8 mouse cellular contexts compared by ENCODE assay signal in genomic region chr3:67512807-67513206, GRCm38 (mm10). TPM values are rescaled to one million over a fixed set of nuclear protein-coding genes. Genes with fewer than 3 reads are reported as not detected.
DNase-seq lines count a peak whose midpoint lies in the region; ATAC-seq and TF ChIP-seq lines count a peak whose summit lies in the region.

No protein-coding gene starts in this region.

- peaks cover 19% of the 10 kb centered on the region; the same call in 1 of the 2 replicates for H3K27me3 ChIP-seq in lung, embryonic 14.5 days (ENCODE audit: insufficient read depth, low read length)

- H3K9ac ChIP-seq in lung, embryonic 14.5 days = no peak overlapping the region

- 0% methylated on average over 5 of the region's 5 CpGs for whole genome bisulfite sequencing in large intestine, adult 2 months
- WGBS in lung, embryonic 14.5 days = 4% methylated on average over 5 of the region's 5 CpGs

- no peak overlapping the region for H3K27ac ChIP-seq in lung, embryonic 14.5 days (ENCODE audit: low read depth)

- H3K4me2 ChIP-seq in lung, embryonic 14.5 days = no peak overlapping the region

- no peaks in the 10 kb centered on the region for H3K9me3 ChIP-seq in lung, embryonic 14.5 days (ENCODE audit: low read depth, low read length)

- H3K36me3 ChIP-seq in lung, embryonic 14.5 days (ENCODE audit: insufficient read depth) = no peaks in the 10 kb centered on the region

- TF ChIP-seq CTCF in lung, embryonic 14.5 days (IDR thresholded peaks at IDR 0.05; ENCODE audit: low read depth) = peak; percentile 93

- H3K4me1 ChIP-seq in lung, embryonic 14.5 days (ENCODE audit: insufficient read depth) = no peaks in the 10 kb centered on the region

- H3K4me3 ChIP-seq in lung, embryonic 14.5 days (ENCODE audit: low read depth, low read length) = no peak overlapping the region

- peak; percentile 40 for DNase-seq in CD4-positive helper T cell, adult 2 months (ENCODE audit: low read depth, low spot score)
- DNase-seq in adrenal gland, adult 2 months = peak; percentile 65
- DNase-seq in embryo, embryonic 11.5 days (ENCODE audit: low read depth, low spot score) = peak; percentile 67
- peak; percentile 45 for DNase-seq in large intestine, adult 2 months (ENCODE audit: low read depth, low spot score)
- DNase-seq in lung, embryonic 14.5 days = peak; percentile 94
- DNase-seq in ovary, postnatal 14 days (ENCODE audit: low spot score) = peak; percentile 71
- peak; percentile 52 for DNase-seq in thymus, postnatal 25 days

- peak; percentile 80 for ATAC-seq in granulocyte monocyte progenitor cell, adult 5-6 weeks (replicated peaks; ENCODE audit: poor library complexity, severe bottlenecking)
- ATAC-seq in lung, embryonic 14.5 days (ENCODE audit: insufficient read depth) = peak; percentile 57; the same call in 1 of the 2 replicates

RNA-seq across cellular contexts. Expression of gene Rarres1, which starts 2.5 kb away (rescaled TPM):
- total RNA-seq in adrenal gland, adult 2 months (2021) = under 1 TPM; 0.20 to 0.93 TPM
- 2.1 and 5.4 TPM in 2 replicates for polyA plus RNA-seq in adrenal gland, adult 2 months (2012; rRNA removed)
- total RNA-seq in granulocyte monocyte progenitor cell, adult 5-6 weeks (2014; fragmentation: Nextera tagmentation) = not detected in 2 replicates
- 0.15 and 0.26 TPM in 2 replicates for total RNA-seq in granulocyte monocyte progenitor cell, adult 5-6 weeks (2017)
- polyA plus RNA-seq in large intestine, adult 2 months (2012; rRNA removed) = 0.99 and 1.7 TPM in 2 replicates
- 5.1 and 7.0 TPM in 2 replicates for polyA plus RNA-seq in lung, embryonic 14.5 days (2014; fragmentation: Nextera tagmentation; extraction: Ambion mirVana)

RNA-seq across cellular contexts. Expression of gene Lxn, which starts 49.1 kb away (rescaled TPM):
- total RNA-seq in adrenal gland, adult 2 months (2021) = 10 to 100 TPM in 1 of 2 experiments, 1 to 10 TPM in 1; 7.3 to 16.3 TPM
- polyA plus RNA-seq in adrenal gland, adult 2 months (2012; rRNA removed) = 52.1 and 66.8 TPM in 2 replicates
- 37.1 and 43.1 TPM in 2 replicates for total RNA-seq in granulocyte monocyte progenitor cell, adult 5-6 weeks (2014; fragmentation: Nextera tagmentation)
- total RNA-seq in granulocyte monocyte progenitor cell, adult 5-6 weeks (2017) = 15.1 and 22.8 TPM in 2 replicates
- 33.1 and 34.9 TPM in 2 replicates for polyA plus RNA-seq in large intestine, adult 2 months (2012; rRNA removed)
- 191 and 197 TPM in 2 replicates for polyA plus RNA-seq in lung, embryonic 14.5 days (2014; fragmentation: Nextera tagmentation; extraction: Ambion mirVana)

Comparison
In these comparisons a context has a peak if more than half of its experiments do, and no peak if none do; other contexts are left out.
1. DNase-seq: peak in every context shown above with its lines; median percentile 94 in lung, embryonic 14.5 days; 71 in ovary, postnatal 14 days; 67 in embryo, embryonic 11.5 days; 65 in adrenal gland, adult 2 months; 52 in thymus, postnatal 25 days; 45 in large intestine, adult 2 months; 40 in CD4-positive helper T cell, adult 2 months.